Mouse (Mus musculus) testis, adult 2 months (tissue): ENCODE results near the gene Kcna6.

Experiments used
- CTCF ChIP-seq: fragments of 200-500 bp; IDR thresholded peaks from 2 replicates; pipeline ENCODE4 v1.5.1; 2012; ENCODE audit warnings: low read depth, mild to moderate bottlenecking, inconsistent platforms, low read length, moderate library complexity; ENCODE audit not compliant: control insufficient read depth, insufficient read depth, insufficient replicate concordance
- POLR2A ChIP-seq: fragments of 200-500 bp; IDR thresholded peaks from 2 replicates; pipeline ENCODE4 v1.6.1; 2012; ENCODE audit warnings: low read depth, mild to moderate bottlenecking, inconsistent platforms, low read length, moderate library complexity; ENCODE audit not compliant: control insufficient read depth

DNA sequence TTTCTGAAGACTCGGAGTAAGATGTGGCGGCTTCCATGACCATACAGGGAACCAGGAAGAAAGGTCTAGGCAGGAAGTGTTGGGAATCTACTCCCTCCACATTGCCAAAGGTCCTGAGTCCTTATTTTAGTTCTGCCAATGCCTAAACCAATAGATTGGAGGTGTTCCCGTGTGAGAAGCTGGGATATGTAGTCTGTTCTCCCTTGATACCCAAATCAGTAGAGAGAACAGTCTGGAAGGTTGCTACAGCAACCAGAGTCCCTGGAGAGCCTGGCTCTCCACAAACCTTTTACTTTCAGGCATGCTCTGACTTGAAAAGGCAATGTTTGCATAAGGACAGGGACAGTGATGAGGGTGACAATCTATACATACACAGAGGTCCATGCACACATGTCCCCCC lies 4.7 kb downstream of the Kcna6 start:
- TF ChIP-seq POLR2A (no peak), CTCF (no peak)
